Mouse (Mus musculus): Measurements from ENCODE around the gene Nrip2.
"Not testable (repeated sequence)": the region's sequence is repeated elsewhere in the genome, so short reads cannot be mapped to it uniquely, and the experiment has no call there.

The Nrip2 gene

GRCm38 (mm10) chr6:128398996-128399395 is at the start of gene Nrip2:
Nrip2 (plus strand) TSS chr6:128399296.
- DNase-seq (ENCODE audit: low read depth, low spot score) = no peak

DNA sequence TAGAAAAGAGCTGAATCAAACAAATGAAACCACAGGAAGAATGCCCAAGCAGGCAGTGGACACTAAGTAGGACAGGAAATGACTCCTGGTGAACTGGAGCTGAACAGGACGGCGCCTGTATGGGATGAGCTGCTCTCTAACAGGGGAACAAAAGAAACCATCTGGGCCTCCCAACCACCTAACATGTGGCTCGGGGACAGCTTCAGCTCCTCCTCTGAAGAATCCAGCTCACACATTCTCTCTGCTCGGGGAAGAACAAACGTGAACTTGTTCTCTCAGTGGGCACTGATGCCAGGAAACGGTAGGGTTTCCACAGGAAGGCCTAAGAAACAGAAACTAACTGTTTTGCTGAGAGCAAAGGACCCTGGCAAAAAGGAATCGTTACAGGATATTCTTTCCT is 49.4 kb upstream of the Nrip2 start:
- DNase-seq (ENCODE audit: low read depth, low spot score) = no peak

DNA sequence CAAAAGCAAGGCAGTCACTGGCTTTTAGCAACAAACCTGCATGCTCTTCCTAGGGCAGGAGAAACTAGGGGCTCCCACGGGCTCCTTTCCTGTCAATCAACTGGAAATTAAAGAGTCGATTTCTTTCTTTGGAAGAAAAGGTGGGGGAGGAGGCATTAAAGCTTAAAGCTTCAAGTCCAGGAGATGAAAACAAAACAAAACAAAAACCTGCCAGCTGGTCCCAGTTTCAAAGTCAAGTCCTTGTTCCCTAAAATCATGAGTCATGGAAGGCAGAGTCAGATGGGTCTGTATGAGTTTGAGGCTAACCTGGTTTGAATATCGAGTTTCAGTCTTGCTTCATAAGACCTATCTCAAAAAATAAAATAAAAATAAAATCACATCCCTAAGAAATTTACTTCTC is 45.0 kb upstream of the Nrip2 start:
- DNase-seq (ENCODE audit: low read depth, low spot score) = no peak

- peak; percentile 85 for DNase-seq (ENCODE audit: low read depth, low spot score)
Measured at GRCm38 (mm10) chr6:128355201-128355681, 43.9 kb upstream of the Nrip2 start.

DNA sequence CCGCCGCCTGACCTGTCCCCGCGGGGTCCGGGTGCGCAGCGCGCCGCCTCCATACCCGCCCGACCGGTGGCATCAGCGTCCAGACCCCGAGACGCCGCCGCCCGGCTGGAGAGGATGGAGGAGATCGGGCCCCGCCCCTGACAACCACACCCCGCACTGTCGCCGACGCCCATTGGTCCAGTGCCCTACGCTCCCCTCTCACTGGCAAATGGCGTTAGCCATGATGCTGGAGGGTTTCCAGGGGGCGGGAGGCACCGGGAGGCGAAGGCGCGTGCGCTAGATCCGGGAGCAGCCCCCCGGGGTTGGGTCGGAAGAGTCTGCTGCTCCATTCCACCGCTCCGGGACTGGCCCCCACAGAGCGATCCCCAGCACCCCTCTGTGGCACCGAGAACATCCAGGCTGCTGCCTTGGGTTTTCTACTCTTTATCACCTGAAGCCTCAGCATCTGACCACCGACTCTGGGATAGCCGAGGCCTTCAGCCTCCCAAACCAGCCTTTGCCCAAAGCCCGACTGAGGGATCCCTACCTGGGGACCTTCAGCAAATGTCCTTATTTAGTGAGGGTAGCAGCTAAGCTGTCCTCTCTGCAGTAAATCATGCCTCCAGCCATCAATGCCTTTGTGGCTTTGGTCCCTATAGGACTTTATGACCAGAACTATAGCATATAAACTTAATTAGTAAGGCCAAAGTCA is 43.2 kb upstream of the Nrip2 start, which contains the start of gene Tulp3:
Gene Tulp3, minus strand, starts transcription at position 126 of the 691 bp plus-strand sequence.
- DNase-seq (ENCODE audit: low read depth, low spot score) = peak; percentile 96

- peak; percentile 79 for DNase-seq (ENCODE audit: low read depth, low spot score)
Measured at GRCm38 (mm10) chr6:128358999-128359398, 40.1 kb upstream of the Nrip2 start.

DNA sequence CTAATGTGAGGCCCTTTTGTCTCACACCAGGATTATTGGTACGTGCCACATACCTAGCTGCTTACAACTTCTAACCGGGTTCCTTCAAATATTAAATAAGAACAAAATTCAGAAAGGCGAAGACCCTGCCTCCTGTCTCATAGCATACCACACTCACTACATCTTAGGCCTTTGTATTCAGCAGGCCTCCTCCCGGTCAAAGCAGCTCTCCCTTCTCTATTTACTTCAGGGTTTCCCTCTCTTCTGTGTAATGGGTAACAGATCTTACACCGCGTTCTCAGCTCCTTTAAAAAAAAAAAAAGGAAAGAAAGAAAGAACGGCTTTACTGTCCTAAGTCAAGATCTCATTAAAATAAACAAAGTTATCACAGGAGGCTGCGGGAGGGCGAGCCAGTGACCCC is 37.2 kb upstream of the Nrip2 start:
- DNase-seq (ENCODE audit: low read depth, low spot score) = no peak

- DNase-seq (ENCODE audit: low read depth, low spot score) = peak; percentile 77
Measured at GRCm38 (mm10) chr6:128362381-128363006, 36.6 kb upstream of the Nrip2 start, which contains the start of the genes Rhno1 and Foxm1. Rhno1 (minus strand) TSS chr6:128362911. Foxm1 (plus strand) TSS chr6:128362967.

DNA sequence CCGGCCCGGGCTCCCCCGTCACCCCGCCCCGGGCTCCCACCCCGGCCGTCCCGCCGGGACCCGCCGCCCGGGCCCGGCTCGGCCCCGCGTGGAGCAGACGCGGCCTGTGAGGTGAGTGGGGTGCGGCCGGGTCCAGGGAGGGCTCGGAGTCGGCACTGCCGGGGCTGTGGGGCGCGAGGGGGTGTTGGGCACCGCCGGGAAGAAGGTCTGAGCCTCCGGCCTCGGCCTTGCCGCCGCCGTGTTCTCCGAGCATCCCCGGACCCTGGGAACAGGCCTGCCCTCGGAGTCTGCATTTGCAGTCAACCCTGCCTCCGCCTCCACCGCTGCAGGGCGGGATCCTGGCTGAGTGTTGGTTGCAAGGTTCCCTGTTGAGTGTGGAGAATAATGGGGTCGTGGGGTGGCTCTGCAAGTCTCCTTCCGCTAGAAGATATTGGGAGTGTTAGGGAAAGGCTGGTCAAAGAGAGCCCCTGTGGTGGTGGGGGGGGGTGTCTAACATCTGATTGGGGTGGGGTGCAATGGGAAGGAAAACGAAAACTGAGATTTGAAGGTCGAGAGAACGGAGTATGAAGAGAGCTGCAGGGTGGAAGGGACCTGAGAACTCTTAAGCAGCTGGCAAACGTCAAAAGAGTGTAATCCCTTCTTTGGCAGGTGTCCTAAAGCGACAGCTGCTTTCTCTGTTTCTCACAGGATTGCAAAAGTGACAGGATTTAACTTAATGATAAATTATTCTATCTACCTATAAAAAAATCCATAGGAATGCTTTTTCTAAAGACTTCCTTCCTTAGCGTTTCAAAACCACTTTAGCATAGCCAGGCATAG is 35.9 kb upstream of the Nrip2 start:
- DNase-seq (ENCODE audit: low read depth, low spot score) = peak; percentile 84

- no peak for DNase-seq (ENCODE audit: low read depth, low spot score)
Measured at GRCm38 (mm10) chr6:128364721-128365120, 34.4 kb upstream of the Nrip2 start.

DNA sequence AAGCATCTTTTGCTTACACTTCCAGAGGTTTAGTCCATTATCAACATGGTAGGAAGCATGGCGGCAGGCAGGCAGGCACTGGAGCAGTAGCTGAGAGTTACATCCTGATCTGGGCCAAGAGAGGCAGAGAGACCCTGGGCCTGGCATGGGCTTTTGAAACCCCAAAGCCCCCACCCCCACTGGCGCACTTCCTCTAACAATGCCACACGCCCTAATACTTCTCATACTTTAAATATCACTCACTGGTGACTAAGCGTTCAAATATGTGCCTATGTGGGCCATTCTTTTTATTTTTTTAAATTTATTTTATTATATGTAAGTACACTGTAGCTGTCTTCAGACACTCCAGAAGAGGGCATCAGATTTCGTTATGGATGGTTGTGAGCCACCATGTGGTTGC is 32.6 kb upstream of the Nrip2 start:
- DNase-seq (ENCODE audit: low read depth, low spot score) = peak; percentile 31

GRCm38 (mm10) chr6:128370040-128370439 is 29.1 kb upstream of the Nrip2 start:
- DNase-seq (ENCODE audit: low read depth, low spot score) = no peak

DNA sequence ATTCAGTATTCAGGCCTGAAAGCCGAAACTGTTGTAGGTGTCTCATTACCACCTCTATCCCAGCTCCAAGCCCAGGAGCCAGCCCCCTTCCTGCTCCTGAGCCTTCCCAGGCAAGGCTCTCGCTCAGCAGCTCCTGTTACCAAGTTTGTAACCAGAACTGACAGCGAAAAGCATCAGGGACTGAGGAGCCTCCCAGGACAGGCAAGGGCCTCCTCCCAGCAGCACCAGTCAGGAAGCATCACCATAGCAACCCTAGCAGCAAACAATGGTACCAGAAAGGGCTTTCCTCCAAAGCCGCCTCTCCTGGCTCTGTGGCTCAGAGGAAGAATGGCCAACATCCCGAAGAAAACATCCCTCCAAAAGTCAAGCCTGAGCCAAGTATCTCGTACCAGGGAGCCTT is 23.9 kb upstream of the Nrip2 start, which contains the start of the genes Tex52 and Gm44596:
Gene Tex52, plus strand, starts transcription at position 265 of the 400 bp plus-strand sequence.
Gene Gm44596, plus strand, starts transcription at position 312 of the 400 bp plus-strand sequence.
- peak; percentile 61 for DNase-seq (ENCODE audit: low read depth, low spot score)

DNA sequence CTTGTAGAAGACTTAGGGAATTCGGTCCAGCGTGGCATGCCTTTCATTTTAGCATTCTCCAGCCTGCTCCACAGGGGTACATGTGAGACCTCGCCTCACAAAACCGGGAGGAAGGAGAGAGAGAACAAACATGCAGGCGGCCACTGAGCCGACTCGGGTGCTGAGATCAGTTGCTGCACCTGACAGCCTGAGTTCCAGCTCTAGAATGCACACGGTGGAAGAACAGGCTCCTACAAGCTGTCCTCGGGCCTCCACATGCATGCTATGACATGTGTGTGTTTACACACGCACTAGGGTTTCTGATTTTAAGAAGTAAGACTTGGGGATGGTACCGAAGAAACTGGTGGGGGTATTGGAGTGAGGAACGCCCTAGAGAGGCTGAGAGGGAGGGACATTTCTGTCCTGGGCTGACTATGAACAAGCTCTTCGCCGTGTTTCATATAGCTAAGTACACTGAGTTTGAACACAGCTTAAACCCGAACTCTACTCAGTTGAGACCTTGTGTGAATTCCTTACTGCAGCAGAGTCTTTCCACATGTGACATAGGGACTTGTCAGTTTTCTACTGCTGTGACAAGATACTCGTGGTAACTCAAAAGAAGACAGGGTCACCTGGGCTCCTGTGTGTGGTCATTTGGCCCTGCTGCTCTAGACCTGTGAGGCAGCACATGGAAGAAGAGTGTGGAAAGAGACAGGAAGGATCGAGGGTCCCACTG is 22.6 kb upstream of the Nrip2 start:
- no peak for DNase-seq (ENCODE audit: low read depth, low spot score)

- DNase-seq (ENCODE audit: low read depth, low spot score) = no peak
Measured at GRCm38 (mm10) chr6:128379636-128380035, 19.5 kb upstream of the Nrip2 start.

- not testable (repeated sequence) for DNase-seq (ENCODE audit: low read depth, low spot score)
Measured at GRCm38 (mm10) chr6:128380594-128381167, 18.4 kb upstream of the Nrip2 start.

- DNase-seq (ENCODE audit: low read depth, low spot score) = no peak
Measured at GRCm38 (mm10) chr6:128381254-128381653, 17.8 kb upstream of the Nrip2 start.

- no peak for DNase-seq (ENCODE audit: low read depth, low spot score)
Measured at GRCm38 (mm10) chr6:128383752-128384151, 15.3 kb upstream of the Nrip2 start.

- DNase-seq (ENCODE audit: low read depth, low spot score) = no peak
Measured at GRCm38 (mm10) chr6:128385026-128385425, 14.1 kb upstream of the Nrip2 start.

GRCm38 (mm10) chr6:128389185-128389584 is 9.9 kb upstream of the Nrip2 start:
- DNase-seq (ENCODE audit: low read depth, low spot score) = no peak

- no peak for DNase-seq (ENCODE audit: low read depth, low spot score)
Measured at GRCm38 (mm10) chr6:128390683-128391082, 8.4 kb upstream of the Nrip2 start.

Data from R1 (cell line).